Mouse (Mus musculus) liver, embryonic 14.5 days (tissue): ENCODE measurements around the gene Pde1a. TPM values are rescaled to one million over a fixed set of nuclear protein-coding genes. Genes with fewer than 3 reads are reported as not detected.

ENCODE experiments used
- ATAC-seq: fragments of 200-750 bp; cut with Nextera tagmentation; 2 replicates; pipeline ENCODE4 v1.8.0; 2017; ENCODE audit warnings: moderate number of reproducible peaks, mild to moderate bottlenecking, moderate library complexity; ENCODE audit not compliant: insufficient read depth
- DNase-seq, 3 experiments: peaks; one replicate each; pipeline ENCODE4 v3.0.0-alpha.2; 2012 to 2013; ENCODE audit warnings: low read depth in 3 of 3, low spot score in 3 of 3
- H3K27ac ChIP-seq: fragments of 300-500 bp; sonication (generic); 2 replicates; pipeline ENCODE4 v1.5.1; 2014; ENCODE audit warnings: moderate library complexity, mild to moderate bottlenecking, control low read depth, inconsistent platforms
- H3K27me3 ChIP-seq: fragments of 300-500 bp; sonication (generic); 2 replicates; pipeline ENCODE4 v1.6.1; 2014; ENCODE audit warnings: mild to moderate bottlenecking, low read length, moderate library complexity; ENCODE audit not compliant: control insufficient read depth, insufficient read depth
- H3K36me3 ChIP-seq: fragments of 300-500 bp; sonication (generic); replicated peaks from 2 replicates; pipeline ENCODE4 v1.6.1; 2014; ENCODE audit warnings: low read depth; ENCODE audit not compliant: control insufficient read depth, insufficient read depth
- H3K4me1 ChIP-seq, 2 experiments: fragments of 200-500 bp in 1 of 2; fragments of 300-500 bp in 1 of 2; sonication (generic) in 1 of 2; replicated peaks; 2 replicates each; pipeline ENCODE4 v1.6.1; 2012 to 2014; ENCODE audit warnings: antibody characterized with exemption in 1 of 2, inconsistent platforms in 1 of 2, low read length in 1 of 2; ENCODE audit not compliant: control insufficient read depth in 2 of 2, insufficient read depth in 2 of 2
- H3K4me2 ChIP-seq: fragments of 300-500 bp; sonication (generic); 2 replicates; pipeline ENCODE4 v1.6.1; 2014; ENCODE audit warnings: low read depth, mild to moderate bottlenecking, control low read depth, moderate library complexity
- H3K4me3 ChIP-seq, 2 experiments: fragments of 200-500 bp in 1 of 2; fragments of 300-500 bp in 1 of 2; sonication (generic) in 1 of 2; 2 replicates each; pipeline ENCODE4 v1.5.1; 2012 to 2014; ENCODE audit warnings: low read depth in 2 of 2, low read length in 2 of 2, mild to moderate bottlenecking in 2 of 2, control low read depth in 1 of 2, inconsistent platforms in 1 of 2, moderate library complexity in 1 of 2; ENCODE audit not compliant: insufficient read depth in 1 of 2
- H3K9ac ChIP-seq: fragments of 300-500 bp; sonication (generic); replicated peaks from 2 replicates; pipeline ENCODE4 v1.6.1; 2014; ENCODE audit warnings: mild to moderate bottlenecking, control low read depth, moderate library complexity
- H3K9me3 ChIP-seq: fragments of 300-500 bp; sonication (generic); 2 replicates; pipeline ENCODE4 v1.6.1; 2016; ENCODE audit warnings: low read length, mixed read lengths; ENCODE audit not compliant: control insufficient read depth
- CTCF ChIP-seq: IDR thresholded peaks from 2 replicates; pipeline ENCODE4 v1.5.1; 2016; ENCODE audit warnings: antibody characterized with exemption, low read depth, control low read depth
- EP300 ChIP-seq: IDR thresholded peaks from 2 replicates; pipeline ENCODE4 v1.6.1; 2016; ENCODE audit warnings: antibody characterized with exemption, low read depth
- WGBS: fragments of 180-500 bp; shearing (Covaris S2); extraction: QIAGEN DNeasy Blood & Tissue Kit; methylation state at CpG from one replicate; pipeline ENCODE4 v1.1.7; 2014; ENCODE audit not compliant: insufficient replicate concordance; 5-methylcytosine and 5-hydroxymethylcytosine counted together
- polyA plus RNA-seq, 2 experiments: library from polyadenylated mRNA; depleted of rRNA in 1 of 2; stranded (reverse) in 1 of 2; unstranded in 1 of 2; fragments of >200 nt; fragmentation: Nextera tagmentation in 1 of 2; extraction: Ambion mirVana in 1 of 2; gene quantifications; 2 replicates each; pipeline versions ENCODE4 v1.2.1 to v1.2.3; 2012 to 2014

The Pde1a gene
- polyA plus RNA-seq, 2 experiments = 1.4 to 2.7 TPM

GRCm38 (mm10) chr2:79998460-79998859 is 130.8 kb downstream of the Pde1a start:
- TF ChIP-seq EP300 (no peak), CTCF (no peak)
- no peaks in the 10 kb centered on the region for H3K4me1 ChIP-seq
- H3K9ac ChIP-seq = no peak overlapping the region
- no peak overlapping the region for H3K4me2 ChIP-seq
- DNase-seq (no peak), ATAC-seq (no peak)
- no peak overlapping the region for H3K27ac ChIP-seq
- WGBS = 51% methylated on average over 2 of the region's 2 CpGs
- H3K36me3 ChIP-seq = no peaks in the 10 kb centered on the region
- H3K27me3 ChIP-seq = no peaks in the 10 kb centered on the region
- no peaks in the 10 kb centered on the region for H3K9me3 ChIP-seq
- no peak overlapping the region for H3K4me3 ChIP-seq

GRCm38 (mm10) chr2:79991642-79992041 is 137.6 kb downstream of the Pde1a start:
- DNase-seq (no peak), ATAC-seq (no peak)
- Histone ChIP-seq H3K9me3 (no peaks in the 10 kb centered on the region), H3K4me2 (no peak overlapping the region), H3K27me3 (no peaks in the 10 kb centered on the region), H3K27ac (no peak overlapping the region), H3K4me3 (no peak overlapping the region), H3K4me1 (no peaks in the 10 kb centered on the region), H3K36me3 (no peaks in the 10 kb centered on the region), H3K9ac (no peak overlapping the region)
- WGBS = 60% methylated on average over 6 of the region's 6 CpGs
- TF ChIP-seq CTCF = no peak

GRCm38 (mm10) chr2:79983778-79984177 is 145.5 kb downstream of the Pde1a start:
- H3K36me3 ChIP-seq = no peaks in the 10 kb centered on the region
- 49% methylated on average over 4 of the region's 4 CpGs for WGBS
- DNase-seq (no peak), ATAC-seq (no peak)
- TF ChIP-seq CTCF = no peak
- no peak for TF ChIP-seq EP300
- H3K9me3 ChIP-seq = no peaks in the 10 kb centered on the region
- H3K4me1 ChIP-seq = no peaks in the 10 kb centered on the region
- H3K27ac ChIP-seq = no peak overlapping the region
- H3K9ac ChIP-seq = no peak overlapping the region
- no peak overlapping the region for H3K4me3 ChIP-seq
- no peak overlapping the region for H3K4me2 ChIP-seq
- no peaks in the 10 kb centered on the region for H3K27me3 ChIP-seq

GRCm38 (mm10) chr2:79983222-79983632 is 146.0 kb downstream of the Pde1a start:
- WGBS = 58% methylated on average over 9 of the region's 9 CpGs
- TF ChIP-seq EP300 = no peak

GRCm38 (mm10) chr2:79981781-79982180 is 147.5 kb downstream of the Pde1a start:
- Histone ChIP-seq H3K9me3 (no peaks in the 10 kb centered on the region), H3K4me1 (no peaks in the 10 kb centered on the region), H3K27me3 (no peaks in the 10 kb centered on the region), H3K27ac (no peak overlapping the region), H3K36me3 (no peaks in the 10 kb centered on the region), H3K4me3 (no peak overlapping the region), H3K9ac (no peak overlapping the region), H3K4me2 (no peak overlapping the region)
- DNase-seq (no peak), ATAC-seq (no peak)
- TF ChIP-seq CTCF = no peak
- no peak for TF ChIP-seq EP300
- 72% methylated on average over 3 of the region's 3 CpGs for WGBS

More at GRCm38 (mm10) chr2:79983222-79983632, 146.0 kb downstream of the Pde1a start:
- Histone ChIP-seq H3K36me3 (no peaks in the 10 kb centered on the region), H3K27me3 (no peaks in the 10 kb centered on the region), H3K4me1 (no peaks in the 10 kb centered on the region), H3K4me2 (no peak overlapping the region), H3K9ac (no peak overlapping the region), H3K9me3 (no peaks in the 10 kb centered on the region), H3K27ac (no peak overlapping the region), H3K4me3 (no peak overlapping the region)
- DNase-seq (no peak), ATAC-seq (peak; percentile 37; the same call in 1 of the 2 replicates)
